Mouse (Mus musculus) heart, postnatal 36 days (tissue): ENCODE measurements around the gene Foxa1. TPM values are rescaled to one million over a fixed set of nuclear protein-coding genes. Genes with fewer than 3 reads are reported as not detected.

Experiments
- DNase-seq, 2 experiments: peaks; one replicate each; pipeline ENCODE4 v3.0.0; 2021 to 2022
- intact Hi-C: fragments of 180-260 bp; cut with DNase I; formaldehyde crosslinking; loops from one replicate; pipeline ENCODE4 v1.15.1; 2025
- total RNA-seq, 2 experiments: library from RNA; stranded (reverse); gene quantifications; 2 replicates each; pipeline ENCODE4 v1.2.3; 2021

Foxa1 gene
- total RNA-seq, result not detected

GRCm38 (mm10) chr12:57546415-57547201, at the start of gene Foxa1:
Gene Foxa1, minus strand, starts transcription at chr12:57546916.
- DNase-seq, result peak in 1 of 2 experiments; percentile 5
- intact Hi-C loops, result loop anchor here (5.0 kb wide), 1 partner anchor 264 kb away; no protein-coding TSS in a partner anchor

- DNase-seq, result no peak
- intact Hi-C loops, result no loop called here
Observed at GRCm38 (mm10) chr12:57575931-57576628, 29.4 kb upstream of the Foxa1 start.

- no peak for DNase-seq
- intact Hi-C loops, result no loop called here
Observed at GRCm38 (mm10) chr12:57572415-57572814, 25.7 kb upstream of the Foxa1 start.

- DNase-seq, result no peak
- intact Hi-C loops, result no loop called here
Observed at GRCm38 (mm10) chr12:57571773-57572172, 25.1 kb upstream of the Foxa1 start.

GRCm38 (mm10) chr12:57563909-57564308, 17.2 kb upstream of the Foxa1 start, which contains the start of gene Ttc6:
Gene Ttc6, plus strand, starts transcription at chr12:57564113.
- intact Hi-C loops, result no loop called here
- no peak for DNase-seq

- no peak for DNase-seq
- intact Hi-C loops, result no loop called here
Observed at GRCm38 (mm10) chr12:57554091-57554490, 7.4 kb upstream of the Foxa1 start.

- intact Hi-C loops, result no loop called here
- no peak for DNase-seq
Observed at GRCm38 (mm10) chr12:57552286-57552685, 5.6 kb upstream of the Foxa1 start.

- no peak for DNase-seq
- intact Hi-C loops, result loop anchor here (2.0 kb wide), 1 partner anchor 14 kb away; no protein-coding TSS in a partner anchor
Observed at GRCm38 (mm10) chr12:57550881-57551280, 4.2 kb upstream of the Foxa1 start.

GRCm38 (mm10) chr12:57550181-57550808, 3.6 kb upstream of the Foxa1 start:
- intact Hi-C loops, result loop anchor here (2.0 kb wide), 1 partner anchor 13 kb away; no protein-coding TSS in a partner anchor
- no peak for DNase-seq

GRCm38 (mm10) chr12:57549667-57550160, 3.0 kb upstream of the Foxa1 start:
- intact Hi-C loops, result loop anchor here (2.0 to 5.0 kb wide), 2 partner anchors 13 to 267 kb away; no protein-coding TSS in a partner anchor
- DNase-seq, result no peak

GRCm38 (mm10) chr12:57548981-57549666, 2.4 kb upstream of the Foxa1 start:
- DNase-seq, result no peak
- intact Hi-C loops, result loop anchor here (5.0 kb wide), 1 partner anchor 267 kb away; no protein-coding TSS in a partner anchor

GRCm38 (mm10) chr12:57548352-57548980, 1.8 kb upstream of the Foxa1 start:
- DNase-seq, result no peak
- intact Hi-C loops, result loop anchor here (5.0 kb wide), 1 partner anchor 266 kb away; no protein-coding TSS in a partner anchor

GRCm38 (mm10) chr12:57547890-57548289, 1.2 kb upstream of the Foxa1 start:
- DNase-seq, result no peak
- intact Hi-C loops, result loop anchor here (5.0 kb wide), 1 partner anchor 266 kb away; no protein-coding TSS in a partner anchor

GRCm38 (mm10) chr12:57545371-57546241, 1.1 kb downstream of the Foxa1 start:
- intact Hi-C loops, result loop anchor here (5.0 kb wide), 1 partner anchor 263 kb away; no protein-coding TSS in a partner anchor
- DNase-seq, result peak; percentile 5 to 45

GRCm38 (mm10) chr12:57544641-57545370, 1.9 kb downstream of the Foxa1 start:
- intact Hi-C loops, result loop anchor here (5.0 kb wide), 2 partner anchors 263 to 853 kb away; partner anchors contain the start of gene Pax9
- peak; percentile 57 to 58 for DNase-seq

- intact Hi-C loops, result loop anchor here (5.0 kb wide), 1 partner anchor 851 kb away; the partner anchor contains the start of gene Pax9
- DNase-seq, result no peak
Observed at GRCm38 (mm10) chr12:57543627-57543991, 3.1 kb downstream of the Foxa1 start.

- no peak for DNase-seq
- intact Hi-C loops, result loop anchor here (5.0 kb wide), 1 partner anchor 851 kb away; the partner anchor contains the start of gene Pax9
Observed at GRCm38 (mm10) chr12:57542746-57543626, 3.7 kb downstream of the Foxa1 start.
